Mouse (Mus musculus) olfactory bulb, adult 2 months (tissue): Measurements from ENCODE around the gene Sec62. TPM values are rescaled to one million over a fixed set of nuclear protein-coding genes. Genes with fewer than 3 reads are reported as not detected.
"Not testable (repeated sequence)": the region's sequence is repeated elsewhere in the genome, so short reads cannot be mapped to it uniquely, and the experiment has no call there.

Experiments
- H3K27ac ChIP-seq: fragments of 200-500 bp; 2 replicates; pipeline ENCODE4 v1.5.1; 2012; ENCODE audit warnings: low read depth, low read length; ENCODE audit not compliant: insufficient read depth
- H3K4me1 ChIP-seq: fragments of 200-500 bp; 2 replicates; pipeline ENCODE4 v1.6.1; 2012; ENCODE audit warnings: low read length; ENCODE audit not compliant: control insufficient read depth, insufficient read depth
- H3K4me3 ChIP-seq: fragments of 200-500 bp; 2 replicates; pipeline ENCODE4 v1.5.1; 2012; ENCODE audit warnings: mild to moderate bottlenecking, low read depth, low read length, moderate library complexity; ENCODE audit not compliant: insufficient read depth
- CTCF ChIP-seq: fragments of 200-500 bp; IDR thresholded peaks from 2 replicates; pipeline ENCODE4 v1.5.1; 2012; ENCODE audit warnings: low read depth, mild to moderate bottlenecking, low read length, moderate library complexity; ENCODE audit not compliant: insufficient read depth
- POLR2A ChIP-seq: fragments of 200-500 bp; IDR thresholded peaks from 2 replicates; pipeline ENCODE4 v1.6.1; 2012; ENCODE audit warnings: mild to moderate bottlenecking, low read depth, low read length, moderate library complexity; ENCODE audit not compliant: insufficient read depth
- WGBS: fragments of 180-500 bp; shearing (Covaris S2); methylation state at CpG from one replicate; pipeline ENCODE4 v1.1.7; 2018; 5-methylcytosine and 5-hydroxymethylcytosine counted together
- polyA plus RNA-seq: library from polyadenylated mRNA; stranded (reverse); fragments of >200 nt; gene quantifications from 2 replicates; pipeline ENCODE4 v1.2.4, GENCODE M21; 2012; ENCODE audit warnings: low replicate concordance; ENCODE audit not compliant: missing spikeins, insufficient read depth, insufficient read length

Gene Sec62
- polyA plus RNA-seq, 1 experiment = not detected

- Histone ChIP-seq H3K4me1 (no peaks in the 10 kb centered on the region), H3K4me3 (no peak overlapping the region), H3K27ac (no peak overlapping the region)
- TF ChIP-seq CTCF (no peak), POLR2A (no peak)
- WGBS = 94% methylated on average over 16 of the region's 16 CpGs
Observed at GRCm38 (mm10) chr3:30818630-30819125, 26.0 kb downstream of the Sec62 start.

DNA sequence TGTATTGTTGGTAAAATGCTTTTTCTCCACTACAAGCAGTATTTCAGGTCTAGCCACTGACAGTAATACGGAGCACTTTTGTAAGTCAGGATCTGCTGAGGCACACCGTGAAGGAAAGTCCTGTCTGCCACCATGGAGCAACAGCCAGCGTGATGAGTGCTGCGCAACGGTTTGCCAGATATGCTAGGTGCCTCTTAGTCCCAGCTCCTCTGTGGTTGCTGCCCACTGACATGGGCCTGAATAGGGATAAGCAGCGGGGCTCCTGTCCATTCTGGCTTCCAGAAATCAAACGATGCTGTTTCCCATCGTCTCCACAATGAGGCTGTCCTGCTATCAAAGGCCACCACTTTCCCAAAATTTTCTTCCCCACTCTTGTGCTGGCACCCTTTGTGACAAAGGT lies 29.5 kb downstream of the Sec62 start:
- WGBS = 91% methylated on average over 8 of the region's 8 CpGs

GRCm38 (mm10) chr3:30826069-30826468 lies 33.4 kb downstream of the Sec62 start:
- TF ChIP-seq POLR2A (no peak), CTCF (no peak)
- Histone ChIP-seq H3K4me1 (no peaks in the 10 kb centered on the region), H3K4me3 (no peak overlapping the region), H3K27ac (no peak overlapping the region)
- WGBS = 94% methylated on average over 5 of the region's 5 CpGs

More for the DNA sequence above, 29.5 kb downstream of the Sec62 start:
- Histone ChIP-seq H3K4me3 (no peak overlapping the region), H3K27ac (no peak overlapping the region), H3K4me1 (no peaks in the 10 kb centered on the region)
- TF ChIP-seq CTCF = no peak
- no peak for TF ChIP-seq POLR2A

GRCm38 (mm10) chr3:30831848-30832606 lies 39.4 kb downstream of the Sec62 start:
- TF ChIP-seq CTCF (no peak), POLR2A (no peak)
- 85% methylated on average over 15 of the region's 15 CpGs for WGBS
- Histone ChIP-seq H3K27ac (no peak overlapping the region), H3K4me3 (no peak overlapping the region), H3K4me1 (no peaks in the 10 kb centered on the region)

GRCm38 (mm10) chr3:30833254-30833653 lies 40.6 kb downstream of the Sec62 start:
- H3K27ac ChIP-seq = no peak overlapping the region
- no peak overlapping the region for H3K4me3 ChIP-seq
- WGBS = 85% methylated on average over 3 of the region's 3 CpGs
- TF ChIP-seq POLR2A (no peak), CTCF (no peak)
- H3K4me1 ChIP-seq = no peaks in the 10 kb centered on the region

DNA sequence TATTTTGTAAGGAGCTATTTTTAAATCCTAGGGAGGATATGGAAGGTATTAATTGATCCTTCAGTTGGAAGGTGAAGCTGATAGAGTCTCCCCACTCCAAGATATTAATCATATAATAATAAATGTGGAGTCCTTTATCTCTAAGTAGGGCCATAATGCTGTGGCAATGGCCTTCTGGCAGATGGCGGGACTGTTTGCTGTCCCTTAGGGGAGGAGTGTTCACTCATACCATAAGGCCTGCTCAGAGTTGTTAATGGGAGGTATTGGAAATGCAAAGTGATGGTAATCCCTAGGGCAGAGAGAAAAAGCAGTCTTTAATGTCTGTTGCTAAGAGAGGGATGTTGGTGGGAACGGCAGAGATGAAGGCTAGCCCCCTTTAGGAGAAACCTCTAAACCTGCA lies 53.1 kb downstream of the Sec62 start:
- H3K4me1 ChIP-seq = no peaks in the 10 kb centered on the region
- no peak overlapping the region for H3K27ac ChIP-seq
- TF ChIP-seq POLR2A = no peak
- no peak overlapping the region for H3K4me3 ChIP-seq
- 83% methylated on average over 2 of the region's 2 CpGs for WGBS

GRCm38 (mm10) chr3:30847413-30847812 lies 54.7 kb downstream of the Sec62 start:
- no peak overlapping the region for H3K27ac ChIP-seq
- no peak for TF ChIP-seq POLR2A
- TF ChIP-seq CTCF = no peak
- H3K4me1 ChIP-seq = no peaks in the 10 kb centered on the region
- 75% methylated on average over 1 of the region's 1 CpGs for whole genome bisulfite sequencing
- no peak overlapping the region for H3K4me3 ChIP-seq

DNA sequence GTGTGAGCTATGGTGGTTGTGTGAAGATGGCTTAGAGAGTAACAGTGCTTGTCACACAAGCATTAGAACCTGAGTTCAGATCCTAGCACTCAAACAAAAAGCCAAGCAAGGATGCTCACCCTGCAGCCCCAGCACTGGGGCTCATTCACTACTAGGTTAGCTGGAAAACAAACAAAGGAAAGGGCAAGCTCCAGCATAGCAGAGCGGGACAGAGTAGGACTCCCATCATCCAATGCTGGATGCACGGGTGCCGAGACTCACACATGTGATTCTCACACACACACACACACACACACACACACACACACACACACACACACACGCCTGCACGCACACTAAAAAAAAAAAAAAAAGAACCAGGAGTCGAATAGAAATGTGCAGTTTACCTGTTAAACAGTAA lies 58.7 kb downstream of the Sec62 start:
- no peak overlapping the region for H3K27ac ChIP-seq
- 90% methylated on average over 6 of the region's 6 CpGs for WGBS
- H3K4me3 ChIP-seq = no peak overlapping the region
- H3K4me1 ChIP-seq = peaks cover 8% of the 10 kb centered on the region
- TF ChIP-seq CTCF (no peak), POLR2A (no peak)

DNA sequence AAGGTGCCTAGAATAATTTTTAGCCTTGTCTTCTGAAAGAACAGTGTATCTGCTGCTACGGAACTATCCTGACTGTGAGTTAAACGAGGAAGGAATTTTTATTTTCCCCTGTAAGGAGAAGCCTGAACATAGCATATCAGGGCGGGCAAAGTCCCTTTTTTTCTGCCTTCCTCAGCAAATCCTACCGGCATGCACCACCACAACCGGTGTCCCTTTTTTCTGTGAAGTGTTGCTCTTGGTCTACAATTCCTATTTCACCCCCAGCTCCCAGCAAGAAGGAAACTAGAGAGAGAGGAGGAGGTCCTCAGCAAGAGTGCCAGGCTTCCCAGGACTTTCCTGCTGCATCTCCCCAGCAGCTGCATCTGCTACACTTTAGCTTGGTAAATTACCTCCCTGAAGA lies 60.9 kb downstream of the Sec62 start:
- peaks cover 8% of the 10 kb centered on the region for H3K4me1 ChIP-seq
- H3K27ac ChIP-seq = no peak overlapping the region
- no peak overlapping the region for H3K4me3 ChIP-seq
- no peak for TF ChIP-seq CTCF
- WGBS = 96% methylated on average over 5 of the region's 5 CpGs

GRCm38 (mm10) chr3:30855604-30856458 lies 63.2 kb downstream of the Sec62 start, which contains the start of gene Gpr160:
Gpr160 (plus strand) TSS chr3:30855950.
- WGBS = 1% methylated on average over 75 of the region's 75 CpGs

GRCm38 (mm10) chr3:30859599-30859998 lies 66.9 kb downstream of the Sec62 start:
- H3K4me3 ChIP-seq, H3K27ac ChIP-seq, H3K4me1 ChIP-seq: not testable (repeated sequence)
- 95% methylated on average over 8 of the region's 8 CpGs for WGBS

More at GRCm38 (mm10) chr3:30855604-30856458, 63.2 kb downstream of the Sec62 start, which contains the start of gene Gpr160:
- TF ChIP-seq POLR2A (no peak), CTCF (0 out of 2 replicates have a peak, but pooled peaks have one; percentile 18)
- H3K4me3 ChIP-seq = peak within 1 kb of the TSS; percentile 53
- H3K4me1 ChIP-seq = peaks cover 8% of the 10 kb centered on the region
- H3K27ac ChIP-seq = no peak within 1 kb of the TSS
